Mouse (Mus musculus) lung, embryonic 14.5 days (tissue): Measurements from ENCODE around the gene Gtpbp3. TPM values are rescaled to one million over a fixed set of nuclear protein-coding genes. Genes with fewer than 3 reads are reported as not detected.

Experiments used
- ATAC-seq: fragments of 200-750 bp; cut with Nextera tagmentation; 2 replicates; pipeline ENCODE4 v1.8.0; 2017; ENCODE audit warnings: mild to moderate bottlenecking, moderate TSS enrichment, moderate library complexity; ENCODE audit not compliant: insufficient read depth
- DNase-seq: peaks from one replicate; pipeline ENCODE4 v3.0.0-alpha.2; 2015
- H3K27ac ChIP-seq: fragments of 300-500 bp; sonication (generic); 2 replicates; pipeline ENCODE4 v1.5.1; 2014; ENCODE audit warnings: low read depth, mild to moderate bottlenecking, moderate library complexity
- H3K27me3 ChIP-seq: fragments of 300-500 bp; sonication (generic); 2 replicates; pipeline ENCODE4 v1.6.1; 2014; ENCODE audit warnings: low read length, control low read depth; ENCODE audit not compliant: insufficient read depth
- H3K36me3 ChIP-seq: fragments of 300-500 bp; sonication (generic); 2 replicates; pipeline ENCODE4 v1.6.1; 2014; ENCODE audit warnings: control low read depth; ENCODE audit not compliant: insufficient read depth
- H3K4me1 ChIP-seq: fragments of 300-500 bp; sonication (generic); 2 replicates; pipeline ENCODE4 v1.6.1; 2014; ENCODE audit warnings: antibody characterized with exemption, control low read depth; ENCODE audit not compliant: insufficient read depth
- H3K4me2 ChIP-seq: fragments of 300-500 bp; sonication (generic); 2 replicates; pipeline ENCODE4 v1.6.1; 2014; ENCODE audit warnings: mild to moderate bottlenecking
- H3K4me3 ChIP-seq: fragments of 300-500 bp; sonication (generic); 2 replicates; pipeline ENCODE4 v1.5.1; 2014; ENCODE audit warnings: low read depth, low read length
- H3K9ac ChIP-seq: fragments of 300-500 bp; sonication (generic); 2 replicates; pipeline ENCODE4 v1.6.1; 2014
- H3K9me3 ChIP-seq: fragments of 300-500 bp; sonication (generic); 2 replicates; pipeline ENCODE4 v1.6.1; 2016; ENCODE audit warnings: low read depth, low read length, control low read depth
- CTCF ChIP-seq: IDR thresholded peaks from 2 replicates; pipeline ENCODE4 v1.5.1; 2016; ENCODE audit warnings: antibody characterized with exemption, low read depth
- WGBS: fragments of 180-500 bp; shearing (Covaris S2); extraction: QIAGEN DNeasy Blood & Tissue Kit; methylation state at CpG from one replicate; pipeline ENCODE4 v1.1.7; 2014; 5-methylcytosine and 5-hydroxymethylcytosine counted together
- polyA plus RNA-seq: library from polyadenylated mRNA; unstranded; fragments of >200 nt; fragmentation: Nextera tagmentation; extraction: Ambion mirVana; gene quantifications from 2 replicates; pipeline ENCODE4 v1.2.1, GENCODE M21; 2014

Gene Gtpbp3
- polyA plus RNA-seq, 1 experiment from 2014 or later, result 9.6 TPM

- TF ChIP-seq CTCF, result no peak
- H3K27me3 ChIP-seq, result no peaks in the 10 kb centered on the region
- H3K9ac ChIP-seq, result no peak overlapping the region
- peak; percentile 16 for DNase-seq
- H3K36me3 ChIP-seq, result peaks cover 42% of the 10 kb centered on the region
- ATAC-seq, result peak; percentile 6; the same call in 1 of the 2 replicates
- no peak overlapping the region for H3K4me3 ChIP-seq
- H3K4me1 ChIP-seq, result no peaks in the 10 kb centered on the region; the same call in 1 of the 2 replicates
- WGBS, result 42% methylated on average over 22 of the region's 22 CpGs
- H3K4me2 ChIP-seq, result no peak overlapping the region
- H3K27ac ChIP-seq, result no peak overlapping the region
- H3K9me3 ChIP-seq, result no peaks in the 10 kb centered on the region
These were observed 31.0 kb upstream of the Gtpbp3 start for GRCm38 (mm10) chr8:71456906-71457305.

- Histone ChIP-seq H3K27me3 (no peaks in the 10 kb centered on the region), H3K36me3 (peaks cover 43% of the 10 kb centered on the region), H3K4me2 (no peak overlapping the region), H3K4me3 (no peak overlapping the region), H3K9ac (no peak overlapping the region), H3K9me3 (no peaks in the 10 kb centered on the region), H3K4me1 (peaks cover 7% of the 10 kb centered on the region), H3K27ac (no peak overlapping the region)
- DNase-seq (no peak), ATAC-seq (no peak)
- 77% methylated on average over 20 of the region's 20 CpGs for WGBS
- TF ChIP-seq CTCF, result no peak
These were observed 30.1 kb upstream of the Gtpbp3 start for GRCm38 (mm10) chr8:71457659-71458270.

DNA sequence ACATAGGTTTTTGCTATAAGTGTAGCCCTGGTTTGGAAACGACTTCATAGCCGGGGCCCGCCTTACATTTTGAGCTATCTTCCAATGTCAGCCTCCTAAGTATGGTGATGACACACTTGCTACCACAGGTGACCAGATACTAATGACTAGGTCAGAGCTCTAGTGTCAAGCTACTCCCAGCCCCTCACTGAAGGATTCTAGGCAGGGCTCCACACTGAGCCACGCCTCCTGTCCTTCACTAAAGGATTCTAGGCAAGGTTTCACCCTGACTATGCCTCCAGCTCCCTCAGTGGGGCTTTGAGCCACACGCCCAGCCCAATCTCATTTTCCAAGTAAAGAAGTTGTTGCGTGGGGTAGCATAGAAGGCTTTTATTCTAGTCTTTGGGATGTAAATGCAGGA is 27.2 kb upstream of the Gtpbp3 start:
- no peak for TF ChIP-seq CTCF
- no peak overlapping the region for H3K4me2 ChIP-seq
- H3K4me1 ChIP-seq, result peaks cover 17% of the 10 kb centered on the region
- H3K36me3 ChIP-seq, result peaks cover 43% of the 10 kb centered on the region
- ATAC-seq (no peak), DNase-seq (no peak)
- no peak overlapping the region for H3K4me3 ChIP-seq
- no peaks in the 10 kb centered on the region for H3K9me3 ChIP-seq
- no peaks in the 10 kb centered on the region for H3K27me3 ChIP-seq
- 90% methylated on average over 6 of the region's 6 CpGs for WGBS
- H3K27ac ChIP-seq, result no peak overlapping the region
- H3K9ac ChIP-seq, result no peak overlapping the region

- H3K4me2 ChIP-seq, result no peak overlapping the region; the same call in 1 of the 2 replicates
- no peak overlapping the region for H3K4me3 ChIP-seq
- peaks cover 46% of the 10 kb centered on the region for H3K36me3 ChIP-seq
- WGBS, result 77% methylated on average over 47 of the region's 47 CpGs
- no peak for TF ChIP-seq CTCF
- ATAC-seq (no peak), DNase-seq (no peak)
- H3K9ac ChIP-seq, result no peak overlapping the region
- H3K4me1 ChIP-seq, result peaks cover 20% of the 10 kb centered on the region
- no peaks in the 10 kb centered on the region for H3K9me3 ChIP-seq
- no peak overlapping the region for H3K27ac ChIP-seq
- H3K27me3 ChIP-seq, result no peaks in the 10 kb centered on the region
These were observed 26.6 kb upstream of the Gtpbp3 start for GRCm38 (mm10) chr8:71461152-71461840.

- Histone ChIP-seq H3K4me1 (peaks cover 20% of the 10 kb centered on the region), H3K27ac (no peak overlapping the region), H3K36me3 (peaks cover 40% of the 10 kb centered on the region), H3K9me3 (no peaks in the 10 kb centered on the region), H3K9ac (no peak overlapping the region), H3K4me3 (peak overlapping the region; percentile 82; the same call in 1 of the 2 replicates), H3K27me3 (no peaks in the 10 kb centered on the region), H3K4me2 (peak overlapping the region; percentile 86)
- DNase-seq (no peak), ATAC-seq (no peak)
- no peak for TF ChIP-seq CTCF
- 57% methylated on average over 4 of the region's 4 CpGs for WGBS
These were observed 25.7 kb upstream of the Gtpbp3 start for GRCm38 (mm10) chr8:71462191-71462590.

- H3K27ac ChIP-seq, result no peak overlapping the region; the same call in 1 of the 2 replicates
- peak overlapping the region; percentile 86 for H3K4me2 ChIP-seq
- 3% methylated on average over 16 of the region's 16 CpGs for WGBS
- H3K4me3 ChIP-seq, result peak overlapping the region; percentile 82
- DNase-seq (peak; percentile 66), ATAC-seq (0 out of 2 replicates have a peak, but pooled peaks have one; percentile 2)
- H3K9me3 ChIP-seq, result no peaks in the 10 kb centered on the region
- H3K4me1 ChIP-seq, result peaks cover 20% of the 10 kb centered on the region
- no peak for TF ChIP-seq CTCF
- H3K36me3 ChIP-seq, result peaks cover 36% of the 10 kb centered on the region
- H3K9ac ChIP-seq, result peak overlapping the region; percentile 76
- no peaks in the 10 kb centered on the region for H3K27me3 ChIP-seq
These were observed 25.1 kb upstream of the Gtpbp3 start for GRCm38 (mm10) chr8:71462786-71463185.
